Mouse (Mus musculus): ENCODE measurements around the gene Cap2.

The Cap2 gene

DNA sequence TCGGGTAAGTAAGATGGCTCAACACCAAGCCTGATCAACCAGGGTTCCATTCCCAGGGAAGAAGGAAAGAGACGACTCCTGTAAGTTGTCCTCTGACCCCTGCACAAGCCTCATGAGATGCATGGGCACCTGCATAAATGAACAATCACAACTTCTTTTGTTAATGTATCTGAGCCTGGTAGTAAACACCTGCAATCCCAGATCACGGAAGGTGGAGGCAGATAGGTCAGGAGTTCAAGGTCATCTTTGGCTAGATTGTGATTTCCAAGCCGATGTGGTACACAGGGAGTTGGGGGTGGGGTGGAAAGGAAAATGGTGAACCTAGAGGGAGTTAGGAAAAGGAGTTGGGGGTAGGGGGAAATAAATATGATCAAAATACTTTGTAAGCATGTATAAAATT lies 131.1 kb downstream of the Cap2 start:
- DNase-seq (ENCODE audit: low spot score in 2 of 2) = no peak

DNA sequence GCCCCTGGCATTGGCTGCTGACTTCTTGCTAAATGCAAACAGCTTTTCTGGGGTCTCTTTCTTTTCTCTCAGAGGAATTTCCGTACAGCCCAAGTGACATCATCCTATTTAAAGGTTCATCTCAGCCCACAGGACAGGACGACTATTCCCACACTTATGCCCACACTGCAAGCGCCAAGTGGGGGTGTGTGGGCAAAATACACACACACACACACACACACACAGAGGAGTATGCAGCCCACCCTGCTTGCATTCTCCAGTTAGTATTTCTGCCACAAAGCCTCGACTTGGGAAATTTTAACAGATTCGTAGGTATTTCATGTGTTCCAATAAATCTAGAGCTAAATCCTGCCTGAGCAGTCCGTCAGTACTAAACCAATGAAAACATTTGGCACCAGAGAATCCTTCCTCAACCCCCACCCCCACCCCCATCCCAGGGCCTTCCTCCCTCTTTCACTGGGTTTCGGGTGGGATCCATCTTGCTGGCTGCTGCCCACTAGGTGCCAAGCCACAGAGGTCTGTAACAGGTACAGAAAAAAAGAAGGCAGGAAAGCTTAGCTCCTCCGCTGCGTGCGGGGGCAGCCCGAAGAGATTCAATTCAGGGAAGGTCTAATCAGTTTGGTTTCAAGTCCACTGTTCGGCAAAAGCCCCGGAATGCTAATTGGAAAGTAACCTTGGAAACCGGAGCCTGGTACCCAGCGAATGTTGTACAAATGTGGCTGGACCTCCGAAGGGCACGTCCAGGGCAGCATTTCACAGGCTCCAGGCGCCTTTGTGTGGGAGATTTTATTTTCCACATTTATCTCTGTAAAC lies 131.9 kb downstream of the Cap2 start:
- DNase-seq (ENCODE audit: low spot score in 2 of 2) = no peak

DNA sequence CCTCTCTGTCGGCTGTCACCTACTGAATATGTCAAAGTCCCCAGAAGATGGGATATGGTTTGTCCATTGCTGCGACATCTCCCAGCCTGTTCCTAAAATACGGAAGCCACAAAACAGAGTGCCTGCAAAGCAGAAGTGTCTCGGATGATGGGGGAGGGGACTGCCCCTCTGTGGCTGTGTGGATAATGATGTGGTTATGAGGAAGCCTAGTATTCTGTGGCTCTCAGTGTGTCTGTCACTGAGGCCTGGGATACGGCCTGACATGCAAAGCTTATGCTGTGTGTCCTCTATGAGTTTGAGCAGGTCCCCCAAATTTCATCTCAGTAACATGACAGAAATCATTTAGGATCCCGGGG lies 132.5 kb downstream of the Cap2 start:
- DNase-seq (ENCODE audit: low spot score in 2 of 2) = no peak

DNA sequence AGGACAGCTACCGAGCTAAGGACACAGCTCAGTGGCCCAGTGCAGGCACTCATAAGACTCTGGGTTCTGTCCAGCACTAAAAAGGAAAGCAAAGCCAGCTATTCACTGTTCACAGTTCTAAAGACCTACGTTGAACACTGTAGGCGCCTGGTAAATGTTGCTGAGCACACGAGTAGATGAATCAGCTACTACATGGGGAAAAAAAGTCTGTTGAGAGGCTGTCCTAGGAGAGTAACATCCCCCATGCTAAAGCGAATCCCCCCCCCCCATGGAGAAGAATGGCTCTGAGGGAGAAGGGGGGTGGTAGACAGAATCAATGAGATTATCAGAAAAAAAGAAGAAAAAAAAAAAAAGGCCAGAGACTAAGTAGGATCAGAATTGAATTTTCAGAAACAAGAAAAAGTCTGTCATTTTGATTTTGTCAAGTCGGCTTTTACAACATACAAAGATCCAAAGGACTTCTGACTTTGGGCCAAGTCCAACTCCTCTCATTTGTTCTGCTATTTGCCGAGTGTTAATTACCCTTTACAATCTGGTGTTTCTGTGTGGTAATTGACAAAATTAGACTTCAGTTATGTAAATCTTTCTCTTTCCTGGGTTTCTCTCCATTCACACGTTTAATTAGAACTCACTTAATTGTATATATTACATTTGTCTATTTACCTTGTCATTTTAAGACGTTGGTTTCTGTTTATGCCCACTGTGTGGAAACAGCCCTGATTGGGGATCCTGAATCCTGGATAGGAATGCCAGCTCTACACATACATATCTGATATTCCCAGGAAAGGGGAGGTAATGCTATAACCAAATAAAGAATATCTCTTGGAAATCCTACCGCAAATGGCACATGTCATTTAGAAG lies 139.2 kb downstream of the Cap2 start:
- no peak for DNase-seq (ENCODE audit: low spot score in 2 of 2)

DNA sequence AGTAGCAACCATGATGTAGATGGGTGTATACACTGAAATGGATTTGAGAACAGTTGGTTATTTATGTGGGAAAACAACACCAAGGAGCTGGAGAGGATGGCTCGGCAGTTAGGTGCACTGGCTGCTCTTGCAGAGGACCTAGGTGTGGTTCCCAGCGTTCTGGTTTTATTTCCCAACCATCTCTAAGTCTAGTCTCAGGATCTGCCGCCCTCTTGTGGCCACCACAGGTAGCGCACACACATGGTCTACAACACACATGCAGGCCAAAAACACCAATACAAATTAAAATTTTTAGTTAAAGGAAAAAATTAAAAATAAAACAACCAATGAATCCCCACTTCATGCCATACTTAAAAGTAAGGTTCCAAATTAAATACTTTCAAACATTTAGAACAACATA lies 140.7 kb downstream of the Cap2 start:
- no peak for DNase-seq (ENCODE audit: low spot score in 2 of 2)

DNA sequence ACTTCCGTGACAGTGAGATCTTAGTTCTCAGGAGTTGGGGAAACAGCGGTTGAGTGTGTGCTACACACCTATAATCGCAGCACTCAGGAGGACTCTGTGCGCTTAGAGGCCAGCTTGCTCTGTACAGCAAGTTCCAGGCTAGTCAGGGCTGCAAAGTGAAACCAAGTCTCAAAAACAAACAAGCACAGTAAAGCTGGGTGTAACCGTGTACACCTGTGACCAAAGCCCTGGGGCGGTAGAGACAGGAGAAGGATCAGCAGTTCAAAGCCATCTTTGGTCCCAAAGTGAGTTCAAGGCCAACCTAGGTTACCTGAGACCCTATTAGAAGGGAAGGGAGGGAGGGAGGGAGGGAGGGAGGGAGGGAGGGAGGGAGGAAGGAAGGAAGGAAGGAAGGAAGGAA lies 142.5 kb downstream of the Cap2 start:
- DNase-seq (ENCODE audit: low spot score in 2 of 2) = no peak

DNA sequence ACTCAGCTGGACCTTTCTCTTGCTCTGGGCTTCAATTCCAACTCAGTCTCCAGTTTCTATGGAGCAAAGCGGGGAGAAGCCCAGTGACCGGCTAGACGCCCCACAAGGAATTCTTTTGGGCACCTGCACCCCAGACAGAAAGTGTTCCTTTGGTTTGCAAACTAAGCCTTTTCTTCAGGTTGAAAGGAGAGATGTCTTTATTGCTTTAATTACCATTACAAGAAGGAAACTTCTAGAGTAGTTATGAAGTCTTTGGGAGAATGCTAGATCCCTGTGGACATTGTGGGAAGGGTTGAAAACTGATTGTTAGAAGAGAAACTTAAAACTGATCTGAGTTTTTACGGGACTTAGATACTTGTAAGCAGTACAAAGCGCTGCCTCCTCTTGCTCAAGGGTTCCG lies 143.8 kb downstream of the Cap2 start:
- DNase-seq (ENCODE audit: low spot score in 2 of 2) = no peak

DNA sequence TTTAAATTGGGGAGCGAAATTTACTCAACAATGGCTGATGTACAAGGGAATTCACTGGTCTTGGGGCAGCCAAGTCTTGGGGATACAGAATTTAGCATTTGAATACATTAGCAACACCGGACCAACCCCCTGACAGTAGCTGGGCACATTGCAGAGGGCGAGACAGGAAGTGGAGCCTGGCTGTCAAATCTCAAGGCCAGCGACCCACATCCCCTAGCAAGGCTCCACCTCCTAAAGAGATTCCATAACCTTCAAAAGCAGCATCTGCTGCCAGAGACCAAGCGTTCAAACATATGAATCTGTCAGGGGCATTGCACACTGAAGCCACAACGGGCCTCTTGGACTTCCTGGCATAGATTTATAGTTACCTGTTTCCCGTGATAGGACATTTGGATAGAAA lies 150.2 kb downstream of the Cap2 start:
- DNase-seq (ENCODE audit: low spot score in 2 of 2) = no peak

DNA sequence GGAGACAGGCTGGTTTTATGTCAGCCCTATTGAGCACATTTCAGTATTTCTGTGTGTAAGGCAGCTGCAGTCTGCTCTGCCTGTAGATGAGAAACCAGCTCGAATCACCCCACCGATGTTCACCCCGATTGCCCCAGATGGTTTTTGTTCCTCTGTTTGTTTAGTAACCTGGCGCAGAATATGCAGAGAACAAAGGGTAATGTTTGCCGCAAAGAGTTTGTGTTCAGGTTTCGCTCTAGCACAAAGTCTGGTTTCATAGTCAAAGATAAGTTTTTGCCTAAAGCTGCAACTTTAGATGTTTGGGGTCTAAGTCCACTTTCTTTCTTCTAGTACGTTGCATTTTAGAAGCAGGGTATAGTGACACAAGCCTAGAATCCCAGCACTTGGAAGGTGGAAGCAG lies 151.0 kb downstream of the Cap2 start:
- no peak for DNase-seq (ENCODE audit: low spot score in 2 of 2)

DNA sequence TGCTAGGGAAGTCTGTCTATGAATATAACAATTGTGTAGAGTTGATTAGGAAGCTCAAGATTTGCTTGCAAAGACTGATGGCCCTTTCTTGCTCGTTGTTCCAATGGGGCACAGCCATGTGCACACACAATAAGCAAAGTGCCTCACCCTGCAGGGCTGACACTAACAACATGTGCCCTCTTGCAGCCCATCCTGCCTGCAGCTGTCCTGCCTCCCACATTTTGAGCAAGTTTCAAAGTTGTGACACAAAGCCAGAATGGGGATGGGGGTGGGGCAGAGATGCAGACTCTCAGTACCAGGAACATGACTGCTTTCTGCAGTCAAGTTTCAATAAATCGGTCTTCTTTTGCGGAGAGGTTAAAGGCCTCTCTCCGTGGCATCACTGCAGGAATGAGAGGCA lies 152.0 kb downstream of the Cap2 start:
- no peak for DNase-seq (ENCODE audit: low spot score in 2 of 2)

DNA sequence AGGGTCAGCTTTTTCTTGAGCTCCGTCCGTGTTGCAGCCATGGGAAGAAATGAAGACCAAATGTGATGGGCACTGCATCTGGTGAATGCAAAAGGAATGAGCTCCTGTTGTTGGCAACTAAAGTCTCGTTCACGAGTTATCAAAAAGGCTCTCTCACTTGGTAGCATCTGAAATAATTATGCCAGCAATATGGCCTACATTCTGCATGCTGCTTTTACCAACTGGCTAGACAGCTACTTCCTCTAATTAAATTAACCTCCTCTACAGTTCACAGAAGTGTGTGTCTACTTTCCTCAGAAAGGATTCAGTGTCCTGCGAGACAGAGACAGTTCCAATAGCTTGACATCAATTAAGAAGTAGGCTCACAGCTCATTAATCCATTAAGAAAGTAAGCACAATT lies 152.9 kb downstream of the Cap2 start:
- no peak for DNase-seq (ENCODE audit: low spot score in 2 of 2)

DNA sequence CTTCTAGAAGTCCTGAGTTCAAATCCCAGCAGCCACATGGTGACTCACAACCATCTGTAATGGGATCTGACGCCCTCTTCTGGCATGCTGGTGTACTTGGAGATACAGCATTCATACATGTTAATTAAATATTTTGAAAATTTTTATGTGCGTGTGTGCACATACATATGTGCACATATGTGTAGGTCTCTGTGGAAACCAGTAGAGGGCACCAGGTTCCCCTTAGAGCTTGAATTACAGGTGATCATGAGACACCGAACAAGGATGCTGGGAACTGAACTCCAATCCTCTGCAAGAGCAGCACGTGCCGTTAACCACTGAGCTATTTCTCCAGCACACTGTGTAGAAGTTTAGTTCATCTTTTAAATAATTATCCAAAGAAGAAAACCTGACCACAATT lies 157.6 kb downstream of the Cap2 start:
- DNase-seq (ENCODE audit: low spot score in 2 of 2) = no peak

DNA sequence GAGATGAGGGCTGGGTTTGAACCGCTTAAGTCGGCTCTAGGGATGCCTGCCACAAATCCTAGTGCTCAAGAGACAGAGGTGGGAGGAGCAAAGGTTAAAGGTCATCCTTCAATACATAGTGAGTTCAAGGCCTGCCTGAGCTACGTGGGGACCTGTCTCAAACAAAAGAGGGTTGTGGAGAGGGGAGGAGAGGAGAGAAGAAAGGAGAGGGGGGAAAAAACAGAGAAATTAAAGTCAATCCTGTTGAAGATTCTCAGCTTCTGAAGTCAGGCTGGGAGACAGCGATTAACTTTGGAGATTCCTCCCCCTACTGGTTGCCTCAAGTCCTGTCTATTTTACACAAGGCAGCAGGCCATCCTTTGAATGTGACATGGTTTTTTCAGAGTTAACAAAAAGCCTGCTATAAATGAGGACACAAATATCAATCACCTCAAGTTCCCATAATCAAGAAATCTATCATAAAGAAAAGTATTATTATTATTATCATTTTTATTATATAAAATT lies 161.9 kb downstream of the Cap2 start:
- DNase-seq (ENCODE audit: low spot score in 2 of 2) = no peak

DNA sequence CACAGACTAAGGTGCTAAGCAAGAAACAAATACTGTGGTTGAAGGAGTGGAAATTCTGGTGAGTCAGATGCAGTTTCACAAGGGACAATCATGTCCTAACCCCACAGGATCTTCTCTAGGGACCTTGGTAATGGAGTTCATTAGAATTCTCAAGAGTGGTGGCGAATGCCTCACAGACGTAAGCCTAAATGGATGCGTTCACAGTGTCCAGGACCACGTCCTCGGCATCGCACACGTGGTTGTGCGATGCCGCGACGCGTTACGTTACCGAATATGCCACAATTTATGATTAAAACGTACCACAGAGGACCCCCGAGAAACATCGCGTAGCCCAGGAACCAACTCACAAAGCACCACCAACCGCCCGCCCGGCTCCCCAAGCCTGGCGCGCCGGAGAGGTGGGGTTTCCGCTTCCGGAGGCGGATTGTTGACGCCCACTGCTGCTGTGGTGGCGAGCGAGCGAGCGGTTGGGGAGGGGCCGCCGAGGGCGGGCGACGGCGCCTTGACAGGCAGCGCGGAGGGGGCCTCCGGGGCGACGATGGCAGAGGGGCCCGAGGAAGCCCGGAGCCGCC lies 167.5 kb downstream of the Cap2 start, which contains the start of gene Fam8a1:
TSS of gene Fam8a1 (plus strand) at position 475 of the 572 bp plus-strand sequence.
- peak; percentile 85 to 91 for DNase-seq (ENCODE audit: low spot score in 2 of 2)

DNA sequence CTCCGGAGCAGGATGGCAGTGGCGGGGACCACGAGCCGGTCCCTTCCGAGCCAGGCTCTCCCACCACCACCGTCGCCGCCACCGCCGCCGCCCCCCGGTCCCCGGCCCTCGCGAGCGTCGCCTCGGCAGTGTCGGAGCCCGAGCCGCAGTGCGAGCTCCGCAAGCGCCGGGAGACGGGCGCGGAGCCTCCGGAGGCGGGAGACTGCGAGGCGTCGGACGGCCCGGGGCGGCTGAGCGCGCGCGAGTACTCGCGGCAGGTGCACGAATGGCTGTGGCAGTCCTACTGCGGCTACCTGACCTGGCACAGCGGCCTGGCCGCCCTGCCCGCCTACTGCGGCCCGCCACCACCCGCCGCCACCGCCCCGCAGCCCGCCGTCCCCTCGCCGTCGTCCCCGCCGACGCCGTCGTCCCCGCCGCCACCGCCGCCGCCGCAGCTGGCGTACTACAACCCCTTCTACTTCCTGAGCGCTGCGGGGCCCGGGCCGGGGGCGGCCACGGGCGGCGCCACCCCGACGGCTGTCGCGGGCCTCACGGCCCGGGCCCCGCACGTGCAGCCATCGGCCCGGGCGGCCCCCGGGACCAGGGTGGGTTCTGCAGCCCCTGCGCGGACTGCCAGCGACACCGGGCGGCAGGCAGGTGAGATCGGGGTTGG lies 168.1 kb downstream of the Cap2 start:
- peak in 1 of 2 experiments; percentile 38 for DNase-seq (ENCODE audit: low spot score in 2 of 2)

DNA sequence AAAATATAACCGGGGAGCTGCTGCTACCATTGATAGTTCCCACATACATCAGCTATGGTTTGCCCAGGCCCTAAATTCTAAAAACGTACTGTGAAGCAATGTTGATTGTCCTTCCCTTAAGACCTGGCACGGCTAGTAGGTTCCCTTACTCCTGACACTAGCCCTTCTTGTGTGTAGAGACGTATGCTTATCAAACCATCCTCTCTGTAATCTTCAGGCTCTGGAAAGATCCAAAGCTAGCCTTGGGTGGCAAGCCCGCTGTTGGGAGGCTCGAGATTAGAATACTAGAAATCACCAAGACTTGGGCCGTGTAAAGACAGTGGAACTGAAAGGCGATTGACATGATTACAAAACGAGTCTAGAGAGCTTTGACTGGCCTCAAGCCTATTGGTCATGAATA lies 168.9 kb downstream of the Cap2 start:
- no peak for DNase-seq (ENCODE audit: low spot score in 2 of 2)

DNA sequence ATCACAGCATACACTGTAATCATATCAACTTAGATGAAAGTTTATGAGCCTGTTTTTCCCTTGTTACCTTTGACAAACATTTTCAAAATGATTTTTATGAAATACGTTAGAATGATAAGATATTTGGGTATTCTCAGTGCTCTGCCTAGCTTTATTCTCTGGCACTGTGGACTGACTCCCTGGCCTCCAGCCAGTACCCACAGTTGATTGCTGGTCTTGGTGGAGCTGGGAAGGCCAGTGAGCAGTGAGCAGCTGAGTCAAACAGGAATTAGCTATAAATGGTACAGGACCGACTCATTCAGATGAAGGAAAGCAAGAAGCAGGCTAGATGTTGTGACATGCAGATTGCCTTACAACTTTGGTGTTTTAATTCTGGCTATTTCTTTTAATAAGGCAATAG lies 173.0 kb downstream of the Cap2 start:
- no peak for DNase-seq (ENCODE audit: low spot score in 2 of 2)

DNA sequence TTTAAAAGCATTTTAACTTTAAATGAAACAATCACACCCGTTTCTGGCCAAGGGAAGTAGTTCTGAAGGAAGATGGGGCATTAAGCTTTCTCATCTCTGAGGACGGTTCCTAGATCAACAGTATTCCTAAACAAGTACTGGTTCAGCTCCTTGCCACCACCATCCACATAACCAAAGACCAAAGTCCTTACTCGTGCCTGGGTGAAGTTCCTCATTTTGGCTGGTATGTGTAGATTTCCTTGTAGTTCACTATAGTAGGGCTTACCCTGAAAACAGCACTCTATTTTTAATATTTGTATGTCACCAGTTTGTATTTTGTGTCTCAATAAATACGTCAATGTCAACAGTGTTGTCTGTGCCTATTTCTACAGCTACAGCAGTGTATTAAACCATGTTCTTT lies 176.1 kb downstream of the Cap2 start:
- no peak for DNase-seq (ENCODE audit: low spot score in 2 of 2)

DNA sequence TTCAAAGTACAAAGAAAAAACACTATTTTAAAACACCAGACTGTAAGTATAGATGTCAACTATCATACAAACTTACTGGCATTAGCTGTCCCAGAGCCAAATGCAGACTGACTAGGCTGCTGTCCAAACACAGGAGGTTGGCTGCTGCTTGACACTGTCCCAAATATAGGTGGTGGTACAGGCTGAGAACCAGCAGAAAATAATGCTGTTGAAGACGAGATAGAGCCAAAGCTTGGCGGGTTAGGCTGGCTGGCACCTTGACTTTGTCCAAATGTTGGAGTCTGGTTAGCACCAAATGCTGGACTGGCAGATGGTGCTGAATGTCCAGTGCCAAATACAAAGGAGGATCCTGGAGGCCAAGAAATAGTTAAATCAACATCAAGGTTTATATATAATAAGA lies 181.3 kb downstream of the Cap2 start:
- no peak for DNase-seq (ENCODE audit: low spot score in 2 of 2)

DNA sequence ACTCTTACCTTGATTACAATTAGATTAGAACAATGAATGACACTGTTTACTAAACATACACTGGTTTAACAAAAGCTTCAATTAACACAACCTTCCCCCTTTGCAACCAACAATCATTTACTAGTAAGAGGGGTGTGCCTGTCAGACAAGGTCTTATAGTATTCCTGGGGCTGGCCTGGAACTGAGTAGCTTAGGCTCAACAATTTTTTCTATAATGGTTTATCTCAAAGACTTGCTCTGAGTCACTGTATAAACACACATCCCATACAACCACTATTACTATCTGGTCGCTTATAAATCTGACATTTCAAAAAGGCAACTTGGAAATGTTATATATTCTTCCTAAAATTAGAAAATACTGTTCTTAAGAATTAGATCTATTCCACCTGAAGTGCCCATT lies 181.7 kb downstream of the Cap2 start:
- DNase-seq (ENCODE audit: low spot score in 2 of 2) = no peak

DNA sequence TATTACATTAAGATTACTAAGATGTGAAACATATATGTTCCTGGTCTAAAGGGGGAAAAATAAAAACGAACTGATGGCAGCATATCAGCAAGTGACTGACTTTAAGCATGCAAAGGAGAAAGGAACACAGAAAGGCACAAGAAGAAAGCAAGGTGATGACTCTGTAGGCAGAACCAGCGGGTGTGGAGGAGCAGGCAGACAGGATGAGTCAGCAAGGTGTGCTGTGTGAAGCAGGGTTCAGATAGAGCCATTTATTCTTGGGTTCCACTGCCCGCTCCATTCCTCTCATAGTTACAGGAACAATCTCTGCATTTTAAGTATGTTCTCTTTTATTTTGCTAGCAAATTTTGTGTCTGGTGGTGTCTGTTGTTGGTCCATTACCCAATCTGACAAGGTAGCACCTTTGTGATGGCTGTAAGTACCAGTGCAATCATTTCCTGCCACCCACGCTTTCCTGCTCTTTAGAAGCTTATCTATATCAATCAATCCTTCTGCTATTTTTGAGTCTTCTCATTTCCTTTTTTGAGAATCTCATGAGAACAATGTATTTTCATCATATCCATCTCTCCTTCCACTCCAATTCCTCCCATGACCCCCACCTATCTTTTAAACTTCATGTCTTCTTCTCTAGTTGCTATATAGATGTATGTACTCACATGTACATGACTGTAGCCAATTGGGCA lies 189.1 kb downstream of the Cap2 start:
- no peak for DNase-seq (ENCODE audit: low spot score in 2 of 2)

Data from urinary bladder, adult 18-20 months (tissue).